Mouse (Mus musculus) cortical plate, adult 2 months (tissue): ENCODE results near the gene Sgpp2. TPM values are rescaled to one million over a fixed set of nuclear protein-coding genes. Genes with fewer than 3 reads are reported as not detected.

Source experiments
- H3K27ac ChIP-seq: fragments of 200-500 bp; 2 replicates; pipeline ENCODE4 v1.5.1; 2012; ENCODE audit warnings: low read length, control low read depth, inconsistent platforms; ENCODE audit not compliant: insufficient read depth
- H3K4me1 ChIP-seq: fragments of 200-500 bp; 2 replicates; pipeline ENCODE4 v1.6.1; 2011; ENCODE audit warnings: low read length; ENCODE audit not compliant: control insufficient read depth, insufficient read depth
- H3K4me3 ChIP-seq: fragments of 200-500 bp; 2 replicates; pipeline ENCODE4 v1.5.1; 2011; ENCODE audit warnings: mild to moderate bottlenecking, low read length, control low read depth; ENCODE audit not compliant: insufficient read depth
- CTCF ChIP-seq: fragments of 200-500 bp; IDR thresholded peaks from 2 replicates; pipeline ENCODE4 v1.5.1; 2011; ENCODE audit warnings: mild to moderate bottlenecking, control low read depth, low read length; ENCODE audit not compliant: insufficient read depth; ENCODE audit errors: extremely low read depth
- POLR2A ChIP-seq: fragments of 200-500 bp; IDR thresholded peaks from 2 replicates; pipeline ENCODE4 v1.6.1; 2011; ENCODE audit warnings: mild to moderate bottlenecking, low read length, control low read depth; ENCODE audit not compliant: insufficient read depth; ENCODE audit errors: extremely low read depth
- polyA plus RNA-seq: library from polyadenylated mRNA; depleted of rRNA; stranded (reverse); fragments of >200 nt; gene quantifications from 2 replicates; pipeline ENCODE4 v1.2.3, GENCODE M21; 2012

The Sgpp2 gene
- polyA plus RNA-seq, 1 experiment = 20.3 TPM

GRCm38 (mm10) chr1:78329861-78330260, 19.7 kb downstream of the Sgpp2 start:
- TF ChIP-seq CTCF = no peak
- TF ChIP-seq POLR2A = no peak
- no peak overlapping the region for H3K27ac ChIP-seq
- no peaks in the 10 kb centered on the region for H3K4me1 ChIP-seq
- no peak overlapping the region for H3K4me3 ChIP-seq

GRCm38 (mm10) chr1:78330620-78331158, 20.5 kb downstream of the Sgpp2 start:
- Histone ChIP-seq H3K4me3 (no peak overlapping the region), H3K4me1 (no peaks in the 10 kb centered on the region)

DNA sequence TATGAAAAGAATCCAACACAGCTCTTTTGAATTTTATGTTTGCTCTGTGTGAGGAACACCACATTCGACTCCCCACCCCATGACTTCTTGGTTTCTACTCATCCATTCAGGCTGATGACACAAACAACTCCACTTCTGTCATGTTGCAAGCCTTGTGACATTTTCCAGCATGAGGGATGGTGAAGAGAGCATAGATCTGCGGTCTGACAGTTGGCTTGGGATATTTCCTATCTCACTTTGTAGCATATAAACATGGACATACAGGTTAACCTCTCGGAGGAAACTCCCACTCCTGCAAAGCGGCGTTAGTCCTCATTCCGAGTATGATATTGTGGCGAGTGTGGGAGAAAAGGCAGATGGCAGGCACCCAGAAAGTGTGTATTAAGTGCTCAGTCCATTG, 27.6 kb downstream of the Sgpp2 start:
- TF ChIP-seq POLR2A (no peak), CTCF (no peak)
- H3K27ac ChIP-seq = no peak overlapping the region
- no peak overlapping the region for H3K4me3 ChIP-seq
- H3K4me1 ChIP-seq = no peaks in the 10 kb centered on the region

More at GRCm38 (mm10) chr1:78330620-78331158, 20.5 kb downstream of the Sgpp2 start:
- TF ChIP-seq POLR2A (no peak), CTCF (no peak)
- no peak overlapping the region for H3K27ac ChIP-seq

DNA sequence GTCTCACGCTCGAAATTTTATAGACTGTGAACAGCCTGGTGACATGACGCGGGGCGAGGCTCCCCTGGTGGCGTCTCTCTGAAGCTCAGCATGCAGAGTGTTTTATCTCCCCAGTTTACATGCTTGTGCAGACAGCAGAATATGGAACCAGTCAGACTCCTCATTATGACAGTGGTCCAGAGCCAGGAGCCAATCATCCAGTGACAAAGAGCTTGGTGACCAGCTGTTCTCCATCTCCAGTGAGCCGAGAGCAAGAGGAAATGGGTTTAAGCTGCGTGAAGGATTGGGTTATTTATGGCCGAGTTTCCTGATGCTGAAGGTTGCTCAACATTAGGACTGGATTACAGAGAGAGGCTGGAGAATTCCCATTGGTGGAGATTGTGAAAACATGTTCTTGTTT, 28.1 kb downstream of the Sgpp2 start:
- Histone ChIP-seq H3K27ac (no peak overlapping the region), H3K4me1 (no peaks in the 10 kb centered on the region), H3K4me3 (no peak overlapping the region)
- TF ChIP-seq POLR2A = no peak
- TF ChIP-seq CTCF = no peak

GRCm38 (mm10) chr1:78339941-78340340, 29.8 kb downstream of the Sgpp2 start:
- Histone ChIP-seq H3K27ac (no peak overlapping the region), H3K4me3 (no peak overlapping the region), H3K4me1 (no peaks in the 10 kb centered on the region)
- TF ChIP-seq CTCF (no peak), POLR2A (no peak)

GRCm38 (mm10) chr1:78340584-78340983, 30.4 kb downstream of the Sgpp2 start:
- Histone ChIP-seq H3K4me1 (no peaks in the 10 kb centered on the region), H3K27ac (no peak overlapping the region), H3K4me3 (no peak overlapping the region)
- no peak for TF ChIP-seq CTCF
- no peak for TF ChIP-seq POLR2A

DNA sequence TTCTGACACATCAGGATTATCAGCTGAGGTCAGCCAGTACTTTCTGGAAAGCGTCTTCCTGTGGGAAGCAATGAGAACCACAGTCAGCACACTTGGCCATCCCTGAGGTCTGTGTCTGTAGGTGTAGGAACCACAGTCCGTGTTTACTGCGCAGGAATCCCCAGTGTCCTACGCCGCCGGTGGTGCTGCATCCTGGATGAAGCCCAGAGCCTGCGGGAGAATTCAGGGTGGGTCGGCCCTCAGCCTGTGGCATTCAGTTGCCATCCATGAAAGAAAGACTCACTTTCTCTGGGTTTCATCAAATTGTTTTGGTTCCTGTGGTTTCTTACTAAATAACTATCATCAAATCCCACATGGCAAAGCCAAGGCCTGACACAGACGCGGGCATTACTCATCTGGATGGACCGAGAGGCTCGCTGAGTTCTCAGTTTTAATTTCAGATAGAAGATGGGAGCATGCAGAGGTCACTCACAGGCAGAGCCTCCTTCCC, 37.2 kb downstream of the Sgpp2 start:
- Histone ChIP-seq H3K4me3 (no peak overlapping the region), H3K4me1 (no peaks in the 10 kb centered on the region), H3K27ac (no peak overlapping the region)
- TF ChIP-seq POLR2A = no peak
- TF ChIP-seq CTCF = no peak

DNA sequence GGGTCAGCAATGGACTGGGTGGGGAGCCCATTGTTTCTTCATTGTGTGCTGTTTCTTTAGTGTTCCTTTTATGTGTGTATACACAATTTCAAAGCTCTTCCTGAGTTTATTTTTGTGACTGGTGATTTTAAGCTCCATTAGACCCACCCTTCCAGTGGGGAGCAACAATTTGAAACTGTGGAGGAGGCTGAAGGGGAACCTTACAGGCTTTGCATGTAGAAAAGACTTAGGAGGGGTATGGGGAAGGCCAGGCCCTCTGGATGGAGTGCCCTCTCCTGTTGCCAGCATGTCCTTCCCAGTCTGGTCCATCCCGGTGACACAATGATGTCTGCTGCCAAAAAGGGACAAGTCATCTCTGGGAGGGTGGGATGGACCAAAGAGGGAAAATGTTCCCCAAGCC, 39.1 kb downstream of the Sgpp2 start:
- Histone ChIP-seq H3K4me3 (no peak overlapping the region), H3K27ac (peak overlapping the region; percentile 65; the same call in 1 of the 2 replicates), H3K4me1 (no peaks in the 10 kb centered on the region)
- TF ChIP-seq POLR2A (no peak), CTCF (no peak)

DNA sequence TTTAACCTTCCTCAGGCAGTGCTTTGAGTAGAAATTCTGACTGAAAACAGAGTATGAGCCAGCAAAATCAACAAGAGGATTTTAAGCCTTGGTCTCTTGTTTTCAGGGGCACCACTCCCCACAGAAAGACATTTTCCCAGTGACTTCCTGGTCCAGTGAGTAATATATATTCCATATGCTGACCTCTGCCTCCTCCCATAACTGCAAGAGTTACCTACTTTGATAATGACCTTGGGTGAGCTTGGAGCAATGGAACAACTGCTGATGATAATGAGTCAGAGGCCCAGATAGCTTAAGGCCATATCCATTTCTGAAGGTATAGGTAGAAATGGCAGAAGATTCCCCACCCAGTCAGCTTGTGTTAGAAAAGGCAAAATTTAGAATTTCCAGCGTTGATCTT, 43.1 kb downstream of the Sgpp2 start:
- no peak for TF ChIP-seq CTCF
- no peak for TF ChIP-seq POLR2A
- Histone ChIP-seq H3K27ac (no peak overlapping the region), H3K4me3 (no peak overlapping the region)

DNA sequence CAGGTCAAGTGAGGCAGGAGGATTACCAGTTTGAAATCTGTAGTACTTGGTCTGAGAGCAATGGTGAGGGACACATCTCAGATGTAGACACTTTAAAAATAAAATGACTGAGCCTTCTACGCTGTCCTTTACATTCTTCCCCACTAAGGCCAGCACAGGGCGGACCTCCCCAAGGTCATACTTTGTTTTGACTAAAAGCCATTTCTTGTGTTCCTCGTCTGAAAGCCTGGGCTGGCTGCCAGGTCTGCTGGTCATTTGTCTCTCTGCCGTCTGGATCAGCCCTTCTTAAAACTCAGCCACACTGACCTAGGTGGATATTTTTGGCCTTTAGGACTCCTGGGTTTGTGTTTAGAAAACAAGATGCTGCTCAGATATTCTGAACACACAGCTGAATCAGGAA, 45.0 kb downstream of the Sgpp2 start:
- H3K4me1 ChIP-seq = no peaks in the 10 kb centered on the region
- no peak overlapping the region for H3K4me3 ChIP-seq
- TF ChIP-seq CTCF = no peak
- TF ChIP-seq POLR2A = no peak
- H3K27ac ChIP-seq = no peak overlapping the region

More for the DNA sequence above, 43.1 kb downstream of the Sgpp2 start:
- no peaks in the 10 kb centered on the region for H3K4me1 ChIP-seq

DNA sequence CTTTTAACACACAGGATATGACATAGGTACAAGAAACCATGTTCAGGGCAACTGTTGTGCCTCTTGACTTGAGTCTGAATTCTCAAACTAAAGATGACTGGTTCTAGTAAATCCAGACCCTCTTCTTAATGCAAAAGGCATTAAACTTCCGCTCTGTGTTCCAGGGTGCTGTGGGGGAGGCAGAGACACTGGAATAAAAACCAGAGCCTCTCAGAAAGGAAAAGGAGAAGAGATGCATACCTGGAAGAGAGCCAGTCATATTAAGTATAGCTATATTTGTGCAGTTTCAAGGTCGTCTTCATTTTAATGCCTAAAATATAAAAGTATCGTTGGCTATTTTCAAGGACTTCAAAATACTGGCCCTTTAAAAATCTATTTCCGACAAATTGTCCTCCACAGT, 47.3 kb downstream of the Sgpp2 start:
- no peak for TF ChIP-seq POLR2A
- no peak for TF ChIP-seq CTCF
- no peaks in the 10 kb centered on the region for H3K4me1 ChIP-seq
- H3K27ac ChIP-seq = no peak overlapping the region
- H3K4me3 ChIP-seq = no peak overlapping the region
